Mouse (Mus musculus) CH12.LX (cell line): ENCODE data around the gene Zbtb42.

ENCODE experiments used
- HCFC1 ChIP-seq: IDR thresholded peaks from 2 replicates; pipeline ENCODE4 v1.6.1; 2012; ENCODE audit warnings: low read depth, mild to moderate bottlenecking, inconsistent platforms, low read length, improper control_type of control experiment
- KAT2A ChIP-seq: IDR thresholded peaks from 2 replicates; pipeline ENCODE4 v1.6.1; 2012; ENCODE audit warnings: low read length, improper control_type of control experiment, inconsistent platforms; ENCODE audit not compliant: insufficient replicate concordance
- MAX ChIP-seq: IDR thresholded peaks from 2 replicates; pipeline ENCODE4 v1.6.1; 2011; ENCODE audit warnings: low read length, improper control_type of control experiment

DNA sequence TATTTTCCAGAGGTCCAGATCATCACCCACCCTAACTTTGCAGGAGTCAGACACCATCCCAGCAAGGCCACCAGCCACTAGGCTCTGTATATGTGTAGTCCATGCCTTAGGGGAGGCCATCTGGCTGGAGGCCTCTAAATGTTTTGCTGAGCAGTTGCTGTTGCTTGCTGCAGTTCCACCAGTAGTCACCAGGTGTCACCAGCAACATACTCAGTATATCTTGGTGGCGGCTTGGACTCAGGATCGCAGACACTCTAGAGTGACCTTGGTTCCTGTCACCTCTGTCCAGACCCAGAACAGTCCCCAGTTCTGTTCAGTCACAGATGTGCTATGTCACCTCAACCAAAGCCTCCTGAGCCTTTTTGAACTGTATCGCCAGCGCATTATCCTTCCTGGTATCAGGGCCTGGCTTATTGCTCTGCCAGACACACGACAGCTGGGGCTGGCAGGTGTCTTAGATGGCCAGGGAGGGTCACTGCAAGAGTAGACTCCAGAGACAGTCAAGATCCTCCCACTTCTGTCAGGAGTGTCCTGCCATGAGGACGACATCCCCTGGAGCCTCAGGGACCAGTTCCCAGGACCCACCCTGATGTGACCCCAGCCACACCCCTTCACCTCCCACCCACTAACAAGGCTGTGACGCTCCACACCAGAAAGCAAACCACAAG, 25.3 kb upstream of the Zbtb42 start:
- TF ChIP-seq HCFC1, result no peak
- TF ChIP-seq MAX, result no peak
- no peak for TF ChIP-seq KAT2A
